Comparison of ENCODE assay signal across 23 mouse cellular contexts in genomic region chr11:69952274-69952673, GRCm38 (mm10). TPM values are rescaled to one million over a fixed set of nuclear protein-coding genes. Genes with fewer than 3 reads are reported as not detected.
DNase-seq lines count a peak whose midpoint lies in the region; ATAC-seq and TF ChIP-seq lines count a peak whose summit lies in the region.
"Had no signal": no experiment of that assay in that cellular context is flagged by ENCODE, and none has a peak within 500 bp of the region (broad histone marks: within the 10 kb centered on the region; RNA-seq: fewer than 3 reads in every experiment).

No protein-coding gene starts in this region.

- WGBS in hindbrain, embryonic 12.5 days: 42% methylated on average over 1 of the region's 1 CpGs
- 42% methylated on average over 1 of the region's 1 CpGs for WGBS in hindbrain, embryonic 16.5 days
- 57% methylated on average over 1 of the region's 1 CpGs for WGBS in lung, embryonic 14.5 days
- WGBS in stomach, postnatal 0 days: 47% methylated on average over 1 of the region's 1 CpGs

- H3K4me2 ChIP-seq in hindbrain, embryonic 12.5 days (replicated peaks): no peak overlapping the region
- H3K4me2 ChIP-seq in hindbrain, embryonic 16.5 days (ENCODE audit: low read length): no peak overlapping the region
- H3K4me2 ChIP-seq in lung, embryonic 14.5 days: no peak overlapping the region
- H3K4me2 ChIP-seq in stomach, postnatal 0 days (replicated peaks; ENCODE audit: low read depth): no peak overlapping the region
- H3K4me2 ChIP-seq: embryonic facial prominence, embryonic 12.5 days; heart, embryonic 11.5 days; hindbrain, embryonic 15.5 days; neural tube, embryonic 15.5 days had no signal

- peaks cover 12% of the 10 kb centered on the region for H3K4me1 ChIP-seq in hindbrain, embryonic 12.5 days
- peaks cover 8% of the 10 kb centered on the region for H3K4me1 ChIP-seq in hindbrain, embryonic 16.5 days (ENCODE audit: control insufficient read depth, insufficient read depth, low read depth, low read length)
- H3K4me1 ChIP-seq in lung, embryonic 14.5 days (ENCODE audit: insufficient read depth): no peaks in the 10 kb centered on the region
- no peaks in the 10 kb centered on the region for H3K4me1 ChIP-seq in ES-Bruce4 (ENCODE audit: control insufficient read depth, insufficient read depth, low read length)
- H3K4me1 ChIP-seq in stomach, postnatal 0 days (replicated peaks; ENCODE audit: control insufficient read depth, insufficient read depth): no peaks in the 10 kb centered on the region

- DNase-seq in lung, embryonic 14.5 days: no peak
- DNase-seq in lung, postnatal 14 days: no peak
- no peak for DNase-seq in stomach, postnatal 0 days (ENCODE audit: low spot score)
- no peak for DNase-seq in testis, postnatal 14 days (ENCODE audit: low spot score)
- DNase-seq: adrenal gland, adult 8-10 months; cerebellum, adult 9-11 months; gastrocnemius, postnatal 25 days; heart, postnatal 14 days; kidney, adult 2 months; kidney, postnatal 25 days; left cerebral cortex, postnatal 4 days; right cerebral cortex, postnatal 25 days had no signal

- no peak for TF ChIP-seq POLR2A in ES-Bruce4 (IDR thresholded peaks at IDR 0.05; ENCODE audit: insufficient read depth, low read length)

- no peak overlapping the region for H3K27ac ChIP-seq in hindbrain, embryonic 12.5 days
- H3K27ac ChIP-seq in hindbrain, embryonic 16.5 days (ENCODE audit: low read depth, low read length): no peak overlapping the region
- no peak overlapping the region for H3K27ac ChIP-seq in lung, embryonic 14.5 days (ENCODE audit: low read depth)
- no peak overlapping the region for H3K27ac ChIP-seq in ES-Bruce4 (ENCODE audit: insufficient read depth, low read length)
- H3K27ac ChIP-seq in stomach, postnatal 0 days (replicated peaks): no peak overlapping the region
- H3K27ac ChIP-seq: embryonic facial prominence, embryonic 12.5 days; hindbrain, embryonic 15.5 days; neural tube, embryonic 15.5 days had no signal

- peaks cover 11% of the 10 kb centered on the region for H3K27me3 ChIP-seq in hindbrain, embryonic 12.5 days
- H3K27me3 ChIP-seq in hindbrain, embryonic 16.5 days (replicated peaks; ENCODE audit: control insufficient read depth, insufficient read depth, low read length): peaks cover 6% of the 10 kb centered on the region
- H3K27me3 ChIP-seq in lung, embryonic 14.5 days (ENCODE audit: insufficient read depth, low read length): no peaks in the 10 kb centered on the region
- no peaks in the 10 kb centered on the region for H3K27me3 ChIP-seq in ES-Bruce4 (ENCODE audit: control insufficient read depth, insufficient read depth, low read length, poor library complexity, severe bottlenecking)
- no peaks in the 10 kb centered on the region for H3K27me3 ChIP-seq in stomach, postnatal 0 days (ENCODE audit: control insufficient read depth, insufficient read depth, low read length)
- H3K27me3 ChIP-seq: embryonic facial prominence, embryonic 12.5 days had no signal

- H3K9ac ChIP-seq in hindbrain, embryonic 12.5 days: peak overlapping the region; percentile 38; the same call in 1 of the 2 replicates
- no peak overlapping the region for H3K9ac ChIP-seq in hindbrain, embryonic 16.5 days (ENCODE audit: low read depth, low read length)
- no peak overlapping the region for H3K9ac ChIP-seq in lung, embryonic 14.5 days
- H3K9ac ChIP-seq in ES-Bruce4 (ENCODE audit: low read depth, poor library complexity, severe bottlenecking): no peak overlapping the region
- H3K9ac ChIP-seq in stomach, postnatal 0 days (ENCODE audit: low read length): no peak overlapping the region
- H3K9ac ChIP-seq: embryonic facial prominence, embryonic 12.5 days; hindbrain, embryonic 15.5 days; neural tube, embryonic 15.5 days had no signal

- no peak for ATAC-seq in hindbrain, embryonic 12.5 days (ENCODE audit: low FRiP score)
- ATAC-seq in hindbrain, embryonic 16.5 days: no peak
- no peak for ATAC-seq in lung, embryonic 14.5 days (ENCODE audit: insufficient read depth)
- no peak for ATAC-seq in stomach, postnatal 0 days (ENCODE audit: low FRiP score, low TSS enrichment)
- ATAC-seq: forebrain, embryonic 14.5 days; midbrain, embryonic 16.5 days had no signal

- no peaks in the 10 kb centered on the region for H3K36me3 ChIP-seq in hindbrain, embryonic 12.5 days
- H3K36me3 ChIP-seq in hindbrain, embryonic 16.5 days (ENCODE audit: control insufficient read depth, insufficient read depth, low read length): no peaks in the 10 kb centered on the region
- no peaks in the 10 kb centered on the region for H3K36me3 ChIP-seq in lung, embryonic 14.5 days (ENCODE audit: insufficient read depth)
- H3K36me3 ChIP-seq in ES-Bruce4 (ENCODE audit: control insufficient read depth, insufficient read depth, low read length, poor library complexity, severe bottlenecking): no peaks in the 10 kb centered on the region
- H3K36me3 ChIP-seq in stomach, postnatal 0 days (ENCODE audit: control insufficient read depth, insufficient read depth, low read length): no peaks in the 10 kb centered on the region
- H3K36me3 ChIP-seq: embryonic facial prominence, embryonic 12.5 days; hindbrain, embryonic 15.5 days; neural tube, embryonic 15.5 days had no signal

- peak; percentile 38 for TF ChIP-seq CTCF in lung, embryonic 14.5 days (IDR thresholded peaks at IDR 0.05; ENCODE audit: low read depth)
- TF ChIP-seq CTCF in ES-Bruce4 (IDR thresholded peaks at IDR 0.05; ENCODE audit: low read depth, low read length): peak; percentile 42
- TF ChIP-seq CTCF in stomach, postnatal 0 days (IDR thresholded peaks at IDR 0.05; ENCODE audit: low read depth): peak; percentile 60

- no peak overlapping the region for H3K4me3 ChIP-seq in hindbrain, embryonic 12.5 days
- H3K4me3 ChIP-seq in hindbrain, embryonic 16.5 days (ENCODE audit: low read length): no peak overlapping the region
- no peak overlapping the region for H3K4me3 ChIP-seq in lung, embryonic 14.5 days (ENCODE audit: low read depth, low read length)
- H3K4me3 ChIP-seq in ES-Bruce4 (ENCODE audit: low read depth, low read length): no peak overlapping the region
- H3K4me3 ChIP-seq in stomach, postnatal 0 days (ENCODE audit: low read depth, low read length): no peak overlapping the region
- H3K4me3 ChIP-seq: embryonic facial prominence, embryonic 12.5 days; erythroblast, embryonic 14.5 days; hindbrain, embryonic 15.5 days; neural tube, embryonic 15.5 days had no signal

- no peak for TF ChIP-seq EP300 in ES-Bruce4 (IDR thresholded peaks at IDR 0.05; ENCODE audit: insufficient read depth, low read depth, low read length)
- TF ChIP-seq EP300 in stomach, postnatal 0 days (optimal IDR thresholded peaks at IDR 0.05): no peak

- no peaks in the 10 kb centered on the region for H3K9me3 ChIP-seq in hindbrain, embryonic 12.5 days (replicated peaks)
- no peaks in the 10 kb centered on the region for H3K9me3 ChIP-seq in hindbrain, embryonic 16.5 days (ENCODE audit: control insufficient read depth, low read length)
- H3K9me3 ChIP-seq in lung, embryonic 14.5 days (ENCODE audit: low read depth, low read length): no peaks in the 10 kb centered on the region
- no peaks in the 10 kb centered on the region for H3K9me3 ChIP-seq in ES-Bruce4 (replicated peaks; ENCODE audit: control insufficient read depth, insufficient read depth, low read length, poor library complexity, severe bottlenecking)
- H3K9me3 ChIP-seq in stomach, postnatal 0 days (ENCODE audit: control insufficient read depth, low read length): no peaks in the 10 kb centered on the region
- H3K9me3 ChIP-seq: embryonic facial prominence, embryonic 12.5 days; hindbrain, embryonic 15.5 days; neural tube, embryonic 15.5 days had no signal

RNA-seq across cellular contexts. Expression of gene Slc2a4, which starts 4.3 kb away (rescaled TPM):
- 9.6 and 12.9 TPM in 2 replicates for polyA plus RNA-seq in hindbrain, embryonic 12.5 days (2016; fragmentation: Nextera tagmentation; extraction: Ambion mirVana)
- 4.7 and 5.8 TPM in 2 replicates for polyA plus RNA-seq in hindbrain, embryonic 16.5 days (2015; fragmentation: Nextera tagmentation; extraction: Ambion mirVana)
- 14.9 and 19.0 TPM in 2 replicates for polyA plus RNA-seq in lung, embryonic 14.5 days (2014; fragmentation: Nextera tagmentation; extraction: Ambion mirVana)
- 2.7 and 3.2 TPM in 2 replicates for polyA plus RNA-seq in ES-Bruce4 (2011; ENCODE audit: insufficient read depth, insufficient read length, low read depth, missing spikeins)
- 36.4 and 40.5 TPM in 2 replicates for polyA plus RNA-seq in stomach, postnatal 0 days (2015; fragmentation: Nextera tagmentation; extraction: Ambion mirVana)

RNA-seq across cellular contexts. Expression of gene Cldn7, which starts 12.3 kb away (rescaled TPM):
- 9.5 and 21.8 TPM in 2 replicates for polyA plus RNA-seq in hindbrain, embryonic 12.5 days (2016; fragmentation: Nextera tagmentation; extraction: Ambion mirVana)
- polyA plus RNA-seq in hindbrain, embryonic 16.5 days (2015; fragmentation: Nextera tagmentation; extraction: Ambion mirVana): 0.17 and 0.33 TPM in 2 replicates
- polyA plus RNA-seq in lung, embryonic 14.5 days (2014; fragmentation: Nextera tagmentation; extraction: Ambion mirVana): 76.7 and 86.4 TPM in 2 replicates
- polyA plus RNA-seq in ES-Bruce4 (2011; ENCODE audit: insufficient read depth, insufficient read length, low read depth, missing spikeins): 106 and 144 TPM in 2 replicates
- 119 and 125 TPM in 2 replicates for polyA plus RNA-seq in stomach, postnatal 0 days (2015; fragmentation: Nextera tagmentation; extraction: Ambion mirVana)
- polyA plus RNA-seq: erythroblast, embryonic 14.5 days; forebrain, embryonic 14.5 days had no signal

RNA-seq across cellular contexts. Expression of gene Ybx2, which starts 16.7 kb away (rescaled TPM):
- 5.5 and 9.0 TPM in 2 replicates for polyA plus RNA-seq in hindbrain, embryonic 12.5 days (2016; fragmentation: Nextera tagmentation; extraction: Ambion mirVana)
- 5.7 and 6.2 TPM in 2 replicates for polyA plus RNA-seq in hindbrain, embryonic 16.5 days (2015; fragmentation: Nextera tagmentation; extraction: Ambion mirVana)
- polyA plus RNA-seq in lung, embryonic 14.5 days (2014; fragmentation: Nextera tagmentation; extraction: Ambion mirVana): 4.7 and 6.1 TPM in 2 replicates
- 55.2 and 57.2 TPM in 2 replicates for polyA plus RNA-seq in ES-Bruce4 (2011; ENCODE audit: insufficient read depth, insufficient read length, low read depth, missing spikeins)
- polyA plus RNA-seq in stomach, postnatal 0 days (2015; fragmentation: Nextera tagmentation; extraction: Ambion mirVana): 1.4 and 1.7 TPM in 2 replicates
- polyA plus RNA-seq: liver, adult 2 months had no signal

RNA-seq across cellular contexts. Expression of gene Ctdnep1, which starts 28.7 kb away (rescaled TPM):
- 22.4 and 26.1 TPM in 2 replicates for polyA plus RNA-seq in hindbrain, embryonic 12.5 days (2016; fragmentation: Nextera tagmentation; extraction: Ambion mirVana)
- 26.9 and 27.4 TPM in 2 replicates for polyA plus RNA-seq in hindbrain, embryonic 16.5 days (2015; fragmentation: Nextera tagmentation; extraction: Ambion mirVana)
- 25.4 and 28.3 TPM in 2 replicates for polyA plus RNA-seq in lung, embryonic 14.5 days (2014; fragmentation: Nextera tagmentation; extraction: Ambion mirVana)
- 61.9 and 63.4 TPM in 2 replicates for polyA plus RNA-seq in ES-Bruce4 (2011; ENCODE audit: insufficient read depth, insufficient read length, low read depth, missing spikeins)
- 13.1 and 14.9 TPM in 2 replicates for polyA plus RNA-seq in stomach, postnatal 0 days (2015; fragmentation: Nextera tagmentation; extraction: Ambion mirVana)

RNA-seq across cellular contexts. Expression of gene Elp5, which starts 30.0 kb away (rescaled TPM):
- polyA plus RNA-seq in hindbrain, embryonic 12.5 days (2016; fragmentation: Nextera tagmentation; extraction: Ambion mirVana): 123 and 127 TPM in 2 replicates
- polyA plus RNA-seq in hindbrain, embryonic 16.5 days (2015; fragmentation: Nextera tagmentation; extraction: Ambion mirVana): 168 and 188 TPM in 2 replicates
- 108 and 113 TPM in 2 replicates for polyA plus RNA-seq in lung, embryonic 14.5 days (2014; fragmentation: Nextera tagmentation; extraction: Ambion mirVana)
- polyA plus RNA-seq in ES-Bruce4 (2011; ENCODE audit: insufficient read depth, insufficient read length, low read depth, missing spikeins): 77.6 and 80.1 TPM in 2 replicates
- polyA plus RNA-seq in stomach, postnatal 0 days (2015; fragmentation: Nextera tagmentation; extraction: Ambion mirVana): 73.1 and 73.4 TPM in 2 replicates
